Mouse (Mus musculus) CH12.LX (cell line): Measurements from ENCODE around the gene Adamts6. TPM values are rescaled to one million over a fixed set of nuclear protein-coding genes. Genes with fewer than 3 reads are reported as not detected.

Experiments used
- DNase-seq: peaks from one replicate; pipeline ENCODE4 v3.0.0-alpha.2; 2013; ENCODE audit errors: extremely low read depth
- H3K27ac ChIP-seq: 2 replicates; pipeline ENCODE4 v1.5.1; 2012; ENCODE audit warnings: low read depth, mild to moderate bottlenecking, control low read depth, moderate library complexity; ENCODE audit not compliant: insufficient read depth
- H3K27me3 ChIP-seq: replicated peaks from 2 replicates; pipeline ENCODE3; 2012; ENCODE audit warnings: inconsistent platforms
- H3K36me3 ChIP-seq, 2 experiments: replicated peaks in 1 of 2; 2 replicates each; pipeline versions ENCODE3 to v1.6.1; 2012; ENCODE audit warnings: inconsistent platforms in 1 of 2, low read length in 1 of 2, mild to moderate bottlenecking in 1 of 2, mixed read lengths in 1 of 2, moderate library complexity in 1 of 2; ENCODE audit not compliant: control insufficient read depth in 1 of 2, insufficient read depth in 1 of 2
- H3K4me1 ChIP-seq, 2 experiments: 2 replicates each; pipeline ENCODE4 v1.6.1; 2012; ENCODE audit warnings: inconsistent platforms in 1 of 2, moderate library complexity in 1 of 2; ENCODE audit not compliant: insufficient read depth in 2 of 2, control insufficient read depth in 1 of 2
- H3K4me2 ChIP-seq: 2 replicates; pipeline ENCODE4 v1.6.1; 2012; ENCODE audit warnings: low read depth, mild to moderate bottlenecking, control low read depth; ENCODE audit not compliant: poor library complexity, insufficient read depth, severe bottlenecking
- H3K4me3 ChIP-seq, 3 experiments: fragments of 150-350 bp in 1 of 3; sonication (generic) in 1 of 3; replicated peaks in 1 of 3; 2 replicates each; pipeline versions ENCODE3 to v1.5.1; 2011 to 2012; ENCODE audit warnings: low read depth in 2 of 3, low read length in 2 of 3, mild to moderate bottlenecking in 2 of 3, moderate library complexity in 2 of 3, control low read depth in 1 of 3, improper control_type of control experiment in 1 of 3, inconsistent platforms in 1 of 3, mixed read lengths in 1 of 3; ENCODE audit not compliant: poor library complexity in 1 of 3
- H3K79me2 ChIP-seq: replicated peaks from 2 replicates; pipeline ENCODE4 v1.6.1; 2012; ENCODE audit warnings: mild to moderate bottlenecking, moderate library complexity; ENCODE audit not compliant: control insufficient read depth, poor library complexity, insufficient read depth, severe bottlenecking; ENCODE audit errors: extremely low read depth
- H3K9ac ChIP-seq: 2 replicates; pipeline ENCODE4 v1.6.1; 2012; ENCODE audit warnings: low read depth, mild to moderate bottlenecking, control low read depth, moderate library complexity; ENCODE audit not compliant: insufficient read depth
- H3K9me3 ChIP-seq: replicated peaks from 2 replicates; pipeline ENCODE3; 2012; ENCODE audit warnings: low read length, inconsistent platforms, mixed read lengths
- CHD1 ChIP-seq: IDR thresholded peaks from 2 replicates; pipeline ENCODE4 v1.6.1; 2012; ENCODE audit warnings: low read depth, low read length, improper control_type of control experiment, inconsistent platforms
- CHD2 ChIP-seq: IDR thresholded peaks from 2 replicates; pipeline ENCODE4 v1.6.1; 2011; ENCODE audit warnings: low read length, improper control_type of control experiment
- CTCF ChIP-seq, 2 experiments: IDR thresholded peaks in 1 of 2; conservative IDR thresholded peaks in 1 of 2; 2 replicates each; pipeline ENCODE4 v1.5.1; 2011 to 2012; ENCODE audit warnings: low read depth in 2 of 2, low read length in 2 of 2, improper control_type of control experiment in 1 of 2, inconsistent platforms in 1 of 2, mild to moderate bottlenecking in 1 of 2, moderate library complexity in 1 of 2
- E2F4 ChIP-seq: IDR thresholded peaks from 2 replicates; pipeline ENCODE4 v1.6.1; 2011; ENCODE audit warnings: low read depth, low read length, improper control_type of control experiment; ENCODE audit not compliant: insufficient replicate concordance
- GABPA ChIP-seq: IDR thresholded peaks from 2 replicates; pipeline ENCODE4 v1.6.1; 2012; ENCODE audit warnings: low read depth, low read length, improper control_type of control experiment, inconsistent platforms; ENCODE audit not compliant: insufficient replicate concordance
- IRF4 ChIP-seq: IDR thresholded peaks from 2 replicates; pipeline ENCODE4 v1.6.1; 2014; ENCODE audit warnings: low read depth, mild to moderate bottlenecking, inconsistent platforms, low read length, improper control_type of control experiment
- JUN ChIP-seq: IDR thresholded peaks from 2 replicates; pipeline ENCODE4 v1.6.1; 2011; ENCODE audit warnings: low read depth, mild to moderate bottlenecking, low read length, improper control_type of control experiment, moderate library complexity; ENCODE audit not compliant: insufficient read depth
- JUND ChIP-seq: conservative IDR thresholded peaks from 2 replicates; pipeline ENCODE4 v1.6.1; 2011; ENCODE audit warnings: low read depth, low read length, improper control_type of control experiment
- KAT2A ChIP-seq: IDR thresholded peaks from 2 replicates; pipeline ENCODE4 v1.6.1; 2012; ENCODE audit warnings: low read length, improper control_type of control experiment, inconsistent platforms; ENCODE audit not compliant: insufficient replicate concordance
- MAFK ChIP-seq: IDR thresholded peaks from 2 replicates; pipeline ENCODE4 v1.6.1; 2011; ENCODE audit warnings: low read length, improper control_type of control experiment; ENCODE audit not compliant: insufficient replicate concordance
- MEF2A ChIP-seq: IDR thresholded peaks from 2 replicates; pipeline ENCODE4 v1.6.1; 2014; ENCODE audit warnings: low read depth, mild to moderate bottlenecking, inconsistent platforms, low read length, improper control_type of control experiment, borderline replicate concordance
- MXI1 ChIP-seq: IDR thresholded peaks from 2 replicates; pipeline ENCODE4 v1.6.1; 2011; ENCODE audit warnings: mild to moderate bottlenecking, low read depth, low read length, improper control_type of control experiment
- NELFE ChIP-seq: IDR thresholded peaks from 2 replicates; pipeline ENCODE4 v1.6.1; 2011; ENCODE audit warnings: low read depth, low read length, improper control_type of control experiment
- POLR2A ChIP-seq: IDR thresholded peaks from 2 replicates; pipeline ENCODE4 v1.6.1; 2011; ENCODE audit warnings: low read depth, mild to moderate bottlenecking, improper control_type of control experiment, low read length
- POLR2AphosphoS2 ChIP-seq: IDR thresholded peaks from 2 replicates; pipeline ENCODE4 v1.6.1; 2011; ENCODE audit warnings: low read depth, low read length, improper control_type of control experiment
- RAD21 ChIP-seq: IDR thresholded peaks from 2 replicates; pipeline ENCODE4 v1.6.1; 2011; ENCODE audit warnings: low read depth, mild to moderate bottlenecking, low read length, improper control_type of control experiment, moderate library complexity
- RCOR1 ChIP-seq: conservative IDR thresholded peaks from 2 replicates; pipeline ENCODE4 v1.6.1; 2012; ENCODE audit warnings: low read depth, mild to moderate bottlenecking, inconsistent platforms, low read length, improper control_type of control experiment
- SIN3A ChIP-seq: IDR thresholded peaks from 2 replicates; pipeline ENCODE4 v1.6.1; 2012; ENCODE audit warnings: low read length, improper control_type of control experiment, inconsistent platforms
- SMC3 ChIP-seq: IDR thresholded peaks from 2 replicates; pipeline ENCODE4 v1.6.1; 2011; ENCODE audit warnings: low read depth, low read length, improper control_type of control experiment
- TBP ChIP-seq: conservative IDR thresholded peaks from 2 replicates; pipeline ENCODE4 v1.6.1; 2011; ENCODE audit warnings: low read depth, low read length, improper control_type of control experiment
- UBTF ChIP-seq: IDR thresholded peaks from 2 replicates; pipeline ENCODE4 v1.6.1; 2012; ENCODE audit warnings: low read depth, mild to moderate bottlenecking, inconsistent platforms, low read length, improper control_type of control experiment, moderate library complexity
- USF2 ChIP-seq: conservative IDR thresholded peaks from 2 replicates; pipeline ENCODE4 v1.6.1; 2011; ENCODE audit warnings: low read depth, low read length, improper control_type of control experiment
- ZKSCAN1 ChIP-seq: IDR thresholded peaks from 2 replicates; pipeline ENCODE4 v1.6.1; 2012; ENCODE audit warnings: low read depth, inconsistent platforms, low read length, improper control_type of control experiment, borderline replicate concordance
- ZMIZ1 ChIP-seq: IDR thresholded peaks from 2 replicates; pipeline ENCODE4 v1.6.1; 2012; ENCODE audit warnings: low read depth, mild to moderate bottlenecking, inconsistent platforms, low read length, improper control_type of control experiment
- ZNF384 ChIP-seq: IDR thresholded peaks from 2 replicates; pipeline ENCODE4 v1.6.1; 2012; ENCODE audit warnings: low read depth, low read length, improper control_type of control experiment, inconsistent platforms
- dilution Hi-C: fragments of 300-500 bp; cut with MboI; formaldehyde crosslinking; loops from 2 replicates; pipeline ENCODE4 v1.14.3; 2020; ENCODE audit warnings: low sequenced_read_pairs; ENCODE audit not compliant: extremely low pct_unique_long_range_greater_than_20kb, extremely low pct_ligation_motif_present
- in situ Hi-C: fragments of 300-500 bp; cut with MboI; formaldehyde crosslinking; loops from 3 replicates; pipeline ENCODE4 v1.14.3; 2019; ENCODE audit warnings: low sequenced_read_pairs, low pct_ligation_motif_present, low pct_unique_long_range_greater_than_20kb, mixed read lengths
- polyA plus RNA-seq: library from polyadenylated mRNA; unstranded; fragments of >175 nt; gene quantifications from 2 replicates; pipeline ENCODE4 v1.2.1, GENCODE M21; 2012; ENCODE audit warnings: low read depth; ENCODE audit not compliant: insufficient read length
- total RNA-seq, 2 experiments: library from RNA; depleted of rRNA; stranded (reverse); fragments of 300-350 nt in 1 of 2; fragments of >200 nt in 1 of 2; gene quantifications; 2 replicates each; pipeline ENCODE4 v1.2.3; 2012 to 2014

The Adamts6 gene
- total and polyA plus RNA-seq, 3 experiments, result 0.34 to 1.1 (median 0.72) TPM

- DNase-seq, result no peak
- Histone ChIP-seq H3K9me3 (no peaks in the 10 kb centered on the region), H3K79me2 (no peaks in the 10 kb centered on the region), H3K9ac (no peak overlapping the region), H3K4me1 (no peaks in the 10 kb centered on the region), H3K4me3 (no peak overlapping the region), H3K27ac (no peak overlapping the region), H3K27me3 (no peaks in the 10 kb centered on the region), H3K4me2 (no peak overlapping the region), H3K36me3 (no peaks in the 10 kb centered on the region)
- in situ Hi-C loops (no loop called here), dilution Hi-C loops (no loop called here)
- TF ChIP-seq JUN (no peak), RCOR1 (no peak), USF2 (no peak), JUND (no peak), SMC3 (no peak), CHD1 (no peak), ZKSCAN1 (no peak), UBTF (no peak), CHD2 (no peak), E2F4 (no peak), RAD21 (no peak), GABPA (no peak)
These were observed 165.8 kb downstream of the Adamts6 start for GRCm38 (mm10) chr13:104453271-104453974.

GRCm38 (mm10) chr13:104460287-104460686, 172.7 kb downstream of the Adamts6 start:
- Histone ChIP-seq H3K9ac (no peak overlapping the region), H3K4me1 (no peaks in the 10 kb centered on the region), H3K9me3 (no peaks in the 10 kb centered on the region), H3K36me3 (no peaks in the 10 kb centered on the region), H3K4me3 (no peak overlapping the region), H3K4me2 (no peak overlapping the region), H3K79me2 (no peaks in the 10 kb centered on the region), H3K27me3 (no peaks in the 10 kb centered on the region), H3K27ac (no peak overlapping the region)
- in situ Hi-C loops, result no loop called here
- dilution Hi-C loops, result no loop called here
- TF ChIP-seq ZMIZ1 (no peak), ZNF384 (no peak), CHD2 (no peak), MXI1 (no peak), CTCF (conservative IDR thresholded peaks at IDR 0.05 in 1 of 2, IDR thresholded peaks at IDR 0.05 in 1 of 2; ENCODE audit: low read depth in 2 of 2, low read length in 2 of 2) (no peak), POLR2A (no peak), TBP (no peak), KAT2A (no peak), IRF4 (no peak), POLR2AphosphoS2 (no peak), MAFK (no peak), MEF2A (no peak), SIN3A (no peak), NELFE (no peak)
- DNase-seq, result no peak
